Mouse (Mus musculus) limb, embryonic 11.5 days (tissue): ENCODE measurements around the gene Rbms3. TPM values are rescaled to one million over a fixed set of nuclear protein-coding genes. Genes with fewer than 3 reads are reported as not detected.

Experiments used
- ATAC-seq: fragments of 200-750 bp; cut with Nextera tagmentation; 2 replicates; pipeline ENCODE4 v1.8.0; 2017; ENCODE audit warnings: low read depth; ENCODE audit not compliant: insufficient number of reproducible peaks, low FRiP score, low TSS enrichment
- DNase-seq: peaks from one replicate; pipeline ENCODE4 v3.0.0-alpha.2; 2015; ENCODE audit warnings: low spot score
- H3K27ac ChIP-seq: fragments of 300-500 bp; sonication (generic); replicated peaks from 2 replicates; pipeline ENCODE4 v1.5.1; 2014; ENCODE audit warnings: low read depth, mild to moderate bottlenecking, low read length
- H3K27me3 ChIP-seq: fragments of 300-500 bp; sonication (generic); 2 replicates; pipeline ENCODE4 v1.6.1; 2014; ENCODE audit warnings: mild to moderate bottlenecking, low read length, mixed read lengths; ENCODE audit not compliant: control insufficient read depth, insufficient read depth
- H3K36me3 ChIP-seq: fragments of 300-500 bp; sonication (generic); 2 replicates; pipeline ENCODE4 v1.6.1; 2014; ENCODE audit warnings: mild to moderate bottlenecking, low read length, moderate library complexity, mixed read lengths; ENCODE audit not compliant: control insufficient read depth, insufficient read depth
- H3K4me1 ChIP-seq: fragments of 300-500 bp; sonication (generic); 2 replicates; pipeline ENCODE4 v1.6.1; 2014; ENCODE audit warnings: low read length, mixed read lengths; ENCODE audit not compliant: control insufficient read depth, insufficient read depth
- H3K4me2 ChIP-seq: fragments of 300-500 bp; sonication (generic); 2 replicates; pipeline ENCODE4 v1.6.1; 2014; ENCODE audit warnings: low read depth, mild to moderate bottlenecking, moderate library complexity; ENCODE audit not compliant: severe bottlenecking
- H3K4me3 ChIP-seq: fragments of 300-500 bp; sonication (generic); 2 replicates; pipeline ENCODE4 v1.5.1; 2014; ENCODE audit warnings: low read depth, low read length
- H3K9ac ChIP-seq: fragments of 300-500 bp; sonication (generic); 2 replicates; pipeline ENCODE4 v1.6.1; 2014; ENCODE audit warnings: mild to moderate bottlenecking, low read length
- H3K9me3 ChIP-seq: fragments of 300-500 bp; sonication (generic); 2 replicates; pipeline ENCODE4 v1.6.1; 2016; ENCODE audit warnings: low read length; ENCODE audit not compliant: control insufficient read depth
- WGBS: fragments of 180-500 bp; shearing (Covaris S2); extraction: QIAGEN DNeasy Blood & Tissue Kit; methylation state at CpG from one replicate; pipeline ENCODE4 v1.1.7; 2014; 5-methylcytosine and 5-hydroxymethylcytosine counted together
- polyA plus RNA-seq: library from polyadenylated mRNA; unstranded; fragments of >200 nt; fragmentation: Nextera tagmentation; extraction: Ambion mirVana; gene quantifications from 2 replicates; pipeline ENCODE4 v1.2.1, GENCODE M21; 2014

Rbms3 gene
- polyA plus RNA-seq, 1 experiment from 2014 or later: 51.9 TPM

DNA sequence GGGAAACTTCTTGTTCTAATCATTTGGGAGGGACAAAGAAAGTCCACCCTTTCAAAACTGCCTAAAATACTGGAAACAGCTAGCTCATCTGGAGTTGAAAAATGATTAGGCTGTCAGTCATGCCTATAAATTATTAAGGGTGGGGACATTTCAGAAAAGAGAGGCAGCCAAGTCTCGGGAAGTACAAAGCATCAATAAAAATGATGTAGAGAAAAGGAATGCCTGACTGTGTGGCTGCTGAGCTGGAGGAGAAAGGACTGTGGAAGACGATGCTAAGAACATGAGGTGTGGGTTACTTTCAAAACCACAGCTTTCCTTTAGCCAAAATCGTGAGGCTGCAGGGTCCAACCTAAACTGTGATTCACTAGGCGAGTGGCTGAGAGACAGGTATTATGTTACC lies 1037.2 kb downstream of the Rbms3 start:
- Histone ChIP-seq H3K27ac (no peak overlapping the region), H3K9ac (no peak overlapping the region), H3K9me3 (no peaks in the 10 kb centered on the region), H3K4me3 (no peak overlapping the region), H3K36me3 (no peaks in the 10 kb centered on the region), H3K4me2 (no peak overlapping the region), H3K27me3 (no peaks in the 10 kb centered on the region), H3K4me1 (no peaks in the 10 kb centered on the region)
- DNase-seq: no peak
- ATAC-seq: no peak
- 52% methylated on average over 4 of the region's 4 CpGs for WGBS

DNA sequence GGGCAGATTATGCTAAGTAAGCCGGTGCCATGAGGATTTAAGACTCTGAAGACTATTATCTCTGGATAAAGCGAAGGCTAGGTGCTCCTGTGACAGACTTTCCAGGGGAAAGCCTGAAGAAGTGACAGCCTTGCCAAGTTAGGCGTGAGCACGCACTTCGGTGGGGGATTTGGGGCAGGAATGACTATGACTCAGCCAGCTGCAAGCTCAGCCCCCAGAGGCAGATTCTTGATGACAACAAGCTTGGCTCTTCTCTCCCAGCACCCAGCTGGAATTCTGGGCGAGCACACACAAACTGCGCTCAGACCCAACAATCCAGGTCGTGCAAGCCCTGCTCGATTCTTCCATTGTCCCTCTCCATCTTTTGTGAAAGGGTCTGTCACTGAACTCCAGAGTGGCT lies 1038.6 kb downstream of the Rbms3 start:
- H3K36me3 ChIP-seq: no peaks in the 10 kb centered on the region
- H3K4me2 ChIP-seq: no peak overlapping the region
- no peak overlapping the region for H3K27ac ChIP-seq
- H3K27me3 ChIP-seq: no peaks in the 10 kb centered on the region
- no peak overlapping the region for H3K4me3 ChIP-seq
- H3K9ac ChIP-seq: no peak overlapping the region
- no peaks in the 10 kb centered on the region for H3K9me3 ChIP-seq
- ATAC-seq: no peak
- DNase-seq: no peak
- 91% methylated on average over 9 of the region's 9 CpGs for WGBS
- H3K4me1 ChIP-seq: no peaks in the 10 kb centered on the region

DNA sequence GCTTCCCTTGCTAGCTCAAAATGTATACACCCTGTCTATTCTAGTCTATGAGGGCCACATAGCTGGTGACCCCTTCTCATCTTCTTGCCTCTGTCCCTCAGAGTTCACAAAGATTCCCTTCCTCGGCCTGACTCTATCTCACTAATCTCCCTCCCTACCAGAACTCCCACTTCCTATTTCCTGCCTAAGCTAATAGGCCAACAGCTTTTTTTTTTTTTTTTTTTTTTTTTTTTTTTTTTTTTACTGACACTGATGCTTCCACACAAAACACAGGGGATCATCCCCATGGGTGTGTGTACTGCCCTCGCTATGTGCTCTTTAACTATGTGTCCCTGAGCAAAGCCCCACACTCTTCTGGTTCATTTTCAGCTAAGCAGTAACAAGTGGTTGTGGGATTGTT lies 1060.0 kb downstream of the Rbms3 start:
- Histone ChIP-seq H3K9ac (no peak overlapping the region), H3K36me3 (no peaks in the 10 kb centered on the region), H3K4me2 (no peak overlapping the region), H3K4me3 (no peak overlapping the region), H3K4me1 (no peaks in the 10 kb centered on the region), H3K27ac (no peak overlapping the region), H3K9me3 (no peaks in the 10 kb centered on the region), H3K27me3 (no peaks in the 10 kb centered on the region)
- ATAC-seq: no peak
- WGBS: 74% methylated on average over 2 of the region's 2 CpGs
- no peak for DNase-seq

DNA sequence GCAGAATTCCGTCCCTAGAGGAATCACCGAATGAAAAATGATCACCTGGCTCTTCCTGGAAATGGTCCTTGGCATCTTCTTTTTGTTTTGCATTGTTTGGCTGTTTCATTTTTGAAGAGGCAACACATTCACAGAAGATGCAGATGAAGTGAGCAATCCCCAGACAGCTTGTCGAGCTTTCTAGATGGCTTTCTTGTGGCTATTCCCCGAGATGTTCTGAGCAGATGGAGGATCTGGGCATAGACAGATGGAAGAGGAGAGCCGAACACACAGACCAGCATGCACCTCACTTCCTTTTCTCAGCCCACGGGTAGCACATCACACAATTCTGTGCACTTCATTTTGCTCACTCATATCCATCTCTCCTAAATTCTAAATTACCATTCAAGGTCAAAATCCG lies 1063.0 kb downstream of the Rbms3 start:
- Histone ChIP-seq H3K27ac (no peak overlapping the region), H3K9ac (no peak overlapping the region), H3K9me3 (no peaks in the 10 kb centered on the region), H3K4me2 (no peak overlapping the region), H3K27me3 (no peaks in the 10 kb centered on the region), H3K36me3 (no peaks in the 10 kb centered on the region), H3K4me3 (no peak overlapping the region), H3K4me1 (no peaks in the 10 kb centered on the region)
- ATAC-seq: no peak
- WGBS: 88% methylated on average over 7 of the region's 7 CpGs
- DNase-seq: peak; percentile 5

DNA sequence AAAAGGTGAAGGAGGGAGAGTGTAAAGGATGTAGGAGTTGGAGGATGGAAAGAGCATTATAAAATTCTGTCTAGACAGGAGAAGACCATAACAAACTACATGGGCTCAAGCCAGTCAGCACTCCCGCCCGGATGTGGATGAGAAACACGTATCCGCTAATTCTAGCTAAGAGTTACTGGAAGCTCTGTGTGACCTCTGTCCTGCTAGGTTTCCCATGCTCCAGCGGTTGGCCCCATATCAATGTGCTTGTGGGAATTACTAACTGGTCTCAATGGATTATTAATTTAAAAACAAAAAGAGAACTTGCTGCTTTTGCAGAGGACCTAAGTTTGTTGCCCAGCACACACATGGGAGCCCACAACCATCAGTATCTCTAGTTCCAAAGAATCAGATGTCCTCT lies 1071.9 kb downstream of the Rbms3 start:
- Histone ChIP-seq H3K4me1 (peaks cover 10% of the 10 kb centered on the region; the same call in 1 of the 2 replicates), H3K4me2 (no peak overlapping the region), H3K27ac (no peak overlapping the region), H3K27me3 (no peaks in the 10 kb centered on the region), H3K36me3 (no peaks in the 10 kb centered on the region), H3K9ac (no peak overlapping the region), H3K4me3 (no peak overlapping the region), H3K9me3 (no peaks in the 10 kb centered on the region)
- 91% methylated on average over 5 of the region's 5 CpGs for WGBS
- DNase-seq (no peak), ATAC-seq (no peak)

DNA sequence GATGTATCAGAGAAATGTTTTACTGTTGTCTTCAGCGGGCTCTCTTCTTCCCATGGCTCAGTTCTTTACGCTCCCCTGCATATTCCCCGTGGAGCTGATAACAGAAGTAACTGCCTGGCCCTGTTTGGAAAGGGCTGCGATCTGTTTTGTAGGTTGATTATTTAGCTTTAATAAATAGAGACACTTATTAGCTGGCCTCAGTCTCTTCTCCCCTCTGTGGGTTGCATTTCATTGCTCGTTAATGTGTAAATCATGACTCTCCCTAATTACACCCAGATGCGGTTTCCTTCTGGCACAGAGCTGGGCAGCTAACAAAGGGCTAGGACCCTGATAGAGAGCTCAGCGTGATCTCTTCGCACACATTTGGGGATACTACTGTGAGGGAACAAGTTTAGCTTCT lies 1073.1 kb downstream of the Rbms3 start:
- WGBS: 21% methylated on average over 8 of the region's 8 CpGs
- Histone ChIP-seq H3K36me3 (no peaks in the 10 kb centered on the region), H3K27ac (no peak overlapping the region), H3K9me3 (no peaks in the 10 kb centered on the region), H3K4me1 (peaks cover 10% of the 10 kb centered on the region; the same call in 1 of the 2 replicates), H3K4me3 (no peak overlapping the region), H3K9ac (no peak overlapping the region), H3K4me2 (no peak overlapping the region; the same call in 1 of the 2 replicates), H3K27me3 (no peaks in the 10 kb centered on the region)
- DNase-seq: peak; percentile 76
- ATAC-seq: no peak

DNA sequence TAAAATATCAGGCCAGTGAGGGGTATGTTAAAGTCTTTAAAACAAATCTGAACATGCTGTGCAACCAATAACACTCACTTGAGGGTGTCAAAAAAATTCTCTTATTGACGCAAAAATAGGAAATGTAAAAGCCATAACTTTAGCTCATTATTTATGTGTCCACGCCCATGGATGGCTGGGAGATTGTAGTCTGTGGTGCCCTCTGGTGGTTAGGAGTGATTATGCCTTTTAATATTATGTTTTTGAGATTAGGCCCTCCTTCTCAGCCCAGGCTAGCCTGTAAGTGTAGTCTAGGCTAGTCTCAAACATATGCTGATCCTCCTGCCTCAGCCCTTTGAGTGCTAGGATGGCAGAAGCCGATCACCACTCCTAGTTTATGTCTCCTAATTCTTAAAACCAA lies 1076.5 kb downstream of the Rbms3 start:
- H3K27me3 ChIP-seq: no peaks in the 10 kb centered on the region
- H3K27ac ChIP-seq: no peak overlapping the region
- no peak overlapping the region for H3K9ac ChIP-seq
- no peaks in the 10 kb centered on the region for H3K9me3 ChIP-seq
- H3K4me3 ChIP-seq: no peak overlapping the region
- no peak overlapping the region for H3K4me2 ChIP-seq
- WGBS: 85% methylated on average over 3 of the region's 3 CpGs
- no peak for ATAC-seq
- peaks cover 10% of the 10 kb centered on the region; the same call in 1 of the 2 replicates for H3K4me1 ChIP-seq
- peak; percentile 22 for DNase-seq
- H3K36me3 ChIP-seq: no peaks in the 10 kb centered on the region

DNA sequence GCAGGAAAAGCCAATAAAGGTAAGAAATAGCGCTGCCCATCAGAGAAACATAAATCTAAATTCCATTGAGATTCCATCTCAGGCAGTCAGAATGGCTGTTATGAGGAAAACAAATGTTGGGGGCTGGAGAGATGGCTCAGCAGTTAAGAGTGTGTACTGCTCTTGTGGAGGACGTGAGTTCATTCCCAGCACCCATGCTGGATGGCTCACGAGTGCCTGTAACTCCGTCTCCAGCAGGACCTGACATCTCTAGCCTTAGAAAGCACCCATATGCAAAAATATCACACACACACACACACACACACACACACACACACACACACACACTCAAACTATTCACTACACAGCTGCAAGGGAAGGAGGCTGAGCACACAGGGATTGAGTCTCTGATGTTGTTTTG lies 1083.6 kb downstream of the Rbms3 start:
- ATAC-seq: no peak
- 82% methylated on average over 4 of the region's 4 CpGs for WGBS
- Histone ChIP-seq H3K27me3 (no peaks in the 10 kb centered on the region), H3K36me3 (no peaks in the 10 kb centered on the region), H3K4me3 (no peak overlapping the region), H3K27ac (no peak overlapping the region), H3K4me1 (no peaks in the 10 kb centered on the region), H3K4me2 (no peak overlapping the region), H3K9me3 (no peaks in the 10 kb centered on the region), H3K9ac (no peak overlapping the region)
- DNase-seq: peak; percentile 13

DNA sequence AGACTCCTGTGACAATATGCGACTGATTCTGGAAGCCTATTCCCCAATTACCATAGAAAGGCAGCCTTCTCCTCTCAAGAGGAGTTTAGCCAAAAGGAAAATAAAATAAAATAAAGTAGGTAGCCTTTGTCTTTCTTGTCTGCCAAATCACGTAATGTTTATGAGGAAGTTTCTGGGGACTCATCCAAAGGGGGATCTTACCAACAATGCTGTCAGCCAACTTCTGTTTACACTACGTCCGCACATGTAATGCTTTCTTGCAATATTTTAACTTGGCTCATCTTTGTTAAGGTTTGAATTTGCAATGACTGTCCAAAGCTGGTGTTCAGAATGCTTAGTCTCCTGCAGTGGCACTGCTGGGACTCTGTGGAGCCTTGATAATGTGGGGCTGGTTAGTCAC lies 1086.9 kb downstream of the Rbms3 start:
- no peak overlapping the region for H3K4me3 ChIP-seq
- no peak overlapping the region for H3K27ac ChIP-seq
- no peaks in the 10 kb centered on the region for H3K36me3 ChIP-seq
- H3K27me3 ChIP-seq: no peaks in the 10 kb centered on the region
- DNase-seq: no peak
- 94% methylated on average over 4 of the region's 4 CpGs for WGBS
- H3K4me2 ChIP-seq: no peak overlapping the region
- H3K4me1 ChIP-seq: no peaks in the 10 kb centered on the region
- no peak overlapping the region for H3K9ac ChIP-seq
- H3K9me3 ChIP-seq: no peaks in the 10 kb centered on the region
- ATAC-seq: no peak
